Mouse (Mus musculus) stomach, embryonic 14.5 days (tissue): ENCODE data around the gene Cdk11b. TPM values are rescaled to one million over a fixed set of nuclear protein-coding genes. Genes with fewer than 3 reads are reported as not detected.
"Not testable (repeated sequence)": the region's sequence is repeated elsewhere in the genome, so short reads cannot be mapped to it uniquely, and the experiment has no call there.

ENCODE experiments used
- ATAC-seq: fragments of 200-750 bp; cut with Nextera tagmentation; 2 replicates; pipeline ENCODE4 v1.8.0; 2017; ENCODE audit warnings: low read depth, moderate TSS enrichment; ENCODE audit not compliant: insufficient number of reproducible peaks, insufficient read depth, low FRiP score
- H3K27ac ChIP-seq: fragments of 300-500 bp; sonication (generic); 2 replicates; pipeline ENCODE4 v1.5.1; 2014; ENCODE audit warnings: mild to moderate bottlenecking, low read length, moderate library complexity, mixed read lengths
- H3K27me3 ChIP-seq: fragments of 300-500 bp; sonication (generic); 2 replicates; pipeline ENCODE4 v1.6.1; 2014; ENCODE audit warnings: low read length, control low read depth, mixed read lengths; ENCODE audit not compliant: control insufficient read depth, insufficient read depth
- H3K36me3 ChIP-seq: fragments of 300-500 bp; sonication (generic); 2 replicates; pipeline ENCODE4 v1.6.1; 2014; ENCODE audit warnings: mild to moderate bottlenecking, control low read depth, low read length, moderate library complexity, mixed read lengths; ENCODE audit not compliant: control insufficient read depth, insufficient read depth
- H3K4me1 ChIP-seq: fragments of 300-500 bp; sonication (generic); 2 replicates; pipeline ENCODE4 v1.6.1; 2014; ENCODE audit warnings: low read length, control low read depth, mixed read lengths; ENCODE audit not compliant: control insufficient read depth, insufficient read depth
- H3K4me2 ChIP-seq: fragments of 300-500 bp; sonication (generic); replicated peaks from 2 replicates; pipeline ENCODE4 v1.6.1; 2014; ENCODE audit warnings: low read depth, low read length, control low read depth
- H3K4me3 ChIP-seq: fragments of 300-500 bp; sonication (generic); 2 replicates; pipeline ENCODE4 v1.5.1; 2014; ENCODE audit warnings: low read depth, low read length, control low read depth
- H3K9ac ChIP-seq: fragments of 300-500 bp; sonication (generic); replicated peaks from 2 replicates; pipeline ENCODE4 v1.6.1; 2014; ENCODE audit warnings: low read depth, mild to moderate bottlenecking, control low read depth, low read length, moderate library complexity, mixed read lengths
- H3K9me3 ChIP-seq: fragments of 300-500 bp; sonication (generic); 2 replicates; pipeline ENCODE4 v1.6.1; 2016; ENCODE audit warnings: low read depth, low read length, control low read depth; ENCODE audit not compliant: control insufficient read depth
- WGBS: fragments of 180-500 bp; shearing (Covaris S2); extraction: QIAGEN DNeasy Blood & Tissue Kit; methylation state at CpG from one replicate; pipeline ENCODE4 v1.1.7; 2014; 5-methylcytosine and 5-hydroxymethylcytosine counted together
- polyA plus RNA-seq: library from polyadenylated mRNA; unstranded; fragments of >200 nt; fragmentation: Nextera tagmentation; extraction: Ambion mirVana; gene quantifications from 2 replicates; pipeline ENCODE4 v1.2.1, GENCODE M21; 2014

Cdk11b gene
- polyA plus RNA-seq, 1 experiment from 2014 or later: 57.3 TPM

DNA sequence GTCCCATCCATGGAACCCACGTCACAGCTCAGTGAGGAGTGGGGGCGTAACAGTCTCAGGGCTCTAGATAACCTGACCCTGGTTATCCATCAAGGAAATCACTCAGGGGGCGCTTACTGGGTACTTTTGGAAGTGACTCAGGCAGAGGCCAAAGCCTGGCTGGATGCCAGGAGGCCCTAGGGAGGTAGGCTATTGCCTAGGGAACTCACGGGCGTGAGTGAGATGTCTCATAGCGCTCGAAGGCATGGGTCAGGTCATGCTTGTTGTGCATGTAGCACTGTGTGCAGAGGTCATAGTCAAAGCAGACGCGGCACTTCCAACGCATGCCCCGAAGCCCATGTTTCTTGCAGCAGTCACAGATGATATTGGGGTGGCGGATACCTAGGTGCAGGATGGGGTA lies 36.0 kb downstream of the Cdk11b start:
- no peaks in the 10 kb centered on the region for H3K9me3 ChIP-seq
- H3K27ac ChIP-seq: no peak overlapping the region
- H3K9ac ChIP-seq: no peak overlapping the region
- ATAC-seq: no peak
- WGBS: 80% methylated on average over 12 of the region's 12 CpGs
- H3K36me3 ChIP-seq: peaks cover 17% of the 10 kb centered on the region; the same call in 1 of the 2 replicates
- no peak overlapping the region for H3K4me2 ChIP-seq
- no peaks in the 10 kb centered on the region for H3K4me1 ChIP-seq
- no peak overlapping the region for H3K4me3 ChIP-seq
- H3K27me3 ChIP-seq: no peaks in the 10 kb centered on the region

DNA sequence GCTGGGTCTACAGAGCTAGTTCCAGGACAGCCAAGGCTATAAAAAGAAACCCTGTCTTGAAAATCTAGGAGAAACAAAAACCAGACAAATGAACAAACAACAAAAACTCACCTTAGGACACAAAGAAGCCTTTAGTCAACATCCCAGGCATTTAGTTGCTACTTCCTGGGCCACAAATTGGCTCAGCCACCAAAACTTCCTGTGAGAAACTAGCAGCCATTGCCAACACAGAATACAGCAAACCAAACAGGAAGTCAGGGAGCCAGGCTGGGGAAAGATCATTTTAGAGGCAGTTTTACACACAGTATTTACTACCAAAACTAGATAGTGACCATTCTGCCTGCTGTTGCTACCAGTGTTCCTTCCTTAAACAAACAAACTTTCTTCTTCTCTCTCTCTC lies 42.2 kb downstream of the Cdk11b start:
- Histone ChIP-seq H3K4me2 (no peak overlapping the region), H3K4me3 (no peak overlapping the region), H3K36me3 (no peaks in the 10 kb centered on the region), H3K27me3 (no peaks in the 10 kb centered on the region), H3K9ac (no peak overlapping the region), H3K9me3 (no peaks in the 10 kb centered on the region), H3K27ac (no peak overlapping the region), H3K4me1 (peaks cover 6% of the 10 kb centered on the region; the same call in 1 of the 2 replicates)
- no peak for ATAC-seq

DNA sequence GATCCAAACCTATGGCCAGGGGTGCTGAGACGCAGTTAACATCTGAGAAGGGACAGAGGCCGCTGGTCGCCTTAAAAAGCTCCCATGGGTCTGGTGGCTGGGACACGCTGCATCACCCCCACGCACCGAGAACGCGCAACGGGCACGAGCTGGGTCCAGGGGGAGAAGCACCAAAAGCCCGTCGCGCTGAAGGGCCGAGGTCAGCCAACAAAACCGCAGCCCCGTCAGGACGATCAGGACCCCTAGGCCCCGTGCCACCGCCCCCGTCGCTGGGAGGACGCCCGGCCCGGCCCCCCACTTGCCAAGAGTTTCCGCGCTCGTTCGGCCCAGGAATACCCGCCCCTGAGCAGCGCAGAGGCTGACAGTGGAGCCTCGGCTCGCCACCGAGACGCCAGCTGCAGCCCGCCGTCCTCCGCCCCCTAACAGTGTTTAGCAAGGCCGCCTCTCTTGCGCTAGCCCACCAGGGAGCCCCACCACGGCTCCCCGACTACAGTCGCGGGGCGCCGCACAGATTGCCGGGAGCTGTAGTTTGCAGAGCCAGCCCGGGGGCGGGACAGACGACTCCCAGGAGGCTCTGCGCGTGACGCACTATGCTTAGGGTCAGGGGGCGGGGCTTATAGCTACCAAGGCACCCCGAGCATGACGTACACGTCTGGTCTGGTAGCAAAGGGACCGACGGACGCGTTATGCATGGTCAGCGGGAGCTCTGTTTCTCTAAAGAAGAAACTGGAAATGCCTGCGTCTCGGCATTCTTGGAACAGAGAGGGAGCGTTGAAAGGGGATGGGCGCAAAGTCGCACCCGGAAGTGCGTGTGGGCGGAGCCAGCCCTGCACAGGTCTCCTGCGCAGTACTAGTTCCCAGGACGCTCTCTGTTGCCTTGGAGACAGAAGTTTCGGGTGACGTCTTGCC lies 44.3 kb downstream of the Cdk11b start, which contains the start of gene Mib2:
Mib2 (minus strand) TSS at position 510 of the 909 bp plus-strand sequence.
- Histone ChIP-seq H3K4me2 (peak within 1 kb of the TSS; percentile 92), H3K27ac (peak within 1 kb of the TSS; percentile 64; the same call in 1 of the 2 replicates), H3K9me3 (no peaks in the 10 kb centered on the region), H3K4me3 (peak within 1 kb of the TSS; percentile 82), H3K27me3 (no peaks in the 10 kb centered on the region), H3K36me3 (no peaks in the 10 kb centered on the region), H3K9ac (peak within 1 kb of the TSS; percentile 78), H3K4me1 (peaks cover 6% of the 10 kb centered on the region; the same call in 1 of the 2 replicates)
- peak; percentile 98 for ATAC-seq
- under 1% methylated on average over 73 of the region's 73 CpGs for WGBS

DNA sequence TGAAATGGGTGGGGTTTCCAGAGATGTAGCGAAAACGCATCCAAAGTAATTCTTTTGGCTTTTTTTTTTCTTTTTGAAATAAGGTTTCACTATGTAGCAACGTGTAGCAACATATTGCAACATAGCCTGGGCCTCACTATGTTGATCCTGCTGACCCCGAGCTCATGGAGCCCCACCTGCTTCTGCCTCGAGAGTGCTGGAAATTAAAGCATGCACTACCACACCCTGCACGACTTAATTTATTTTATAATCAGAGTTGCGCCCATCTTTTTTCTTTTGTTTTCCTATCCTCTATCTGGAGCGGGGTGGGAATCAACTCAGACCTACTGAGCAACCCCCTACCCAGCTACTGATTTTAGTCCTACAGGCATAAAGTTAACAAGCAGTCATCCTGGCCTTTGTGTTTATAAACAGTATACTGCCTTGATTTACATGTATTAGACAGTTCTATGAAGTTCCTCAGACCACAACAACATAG lies 45.0 kb downstream of the Cdk11b start:
- Histone ChIP-seq H3K4me2 (peak overlapping the region; percentile 46), H3K9ac (0 out of 2 replicates have a peak overlapping the region, but pooled peaks have one; percentile 78), H3K4me3 (peak overlapping the region; percentile 82), H3K27ac (no peak overlapping the region), H3K9me3 (no peaks in the 10 kb centered on the region), H3K4me1 (peaks cover 6% of the 10 kb centered on the region; the same call in 1 of the 2 replicates), H3K27me3 (no peaks in the 10 kb centered on the region), H3K36me3 (no peaks in the 10 kb centered on the region)
- ATAC-seq: no peak
- 2% methylated on average over 8 of the region's 8 CpGs for WGBS

DNA sequence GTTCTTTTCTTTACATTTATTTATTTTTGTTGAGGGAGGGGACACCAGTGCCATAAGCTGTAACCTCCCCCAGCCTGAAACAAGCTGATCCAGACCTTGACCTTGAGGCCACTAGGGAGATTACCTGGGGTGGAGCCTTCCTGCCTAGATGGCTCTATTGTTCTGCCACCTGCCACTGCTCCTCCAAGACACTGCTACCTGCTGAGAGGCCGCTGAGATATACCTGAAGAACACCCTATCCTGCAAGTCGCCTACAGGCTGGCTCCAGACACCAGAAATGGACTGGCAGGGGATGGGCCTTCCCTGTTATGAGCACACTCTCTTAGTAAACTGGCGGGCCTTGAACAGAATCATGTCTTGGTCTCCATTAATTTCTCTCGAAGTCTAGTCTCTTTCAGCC lies 45.6 kb downstream of the Cdk11b start:
- not testable (repeated sequence) for H3K36me3 ChIP-seq, ATAC-seq, H3K9me3 ChIP-seq, H3K27me3 ChIP-seq, H3K4me2 ChIP-seq, H3K4me3 ChIP-seq, H3K4me1 ChIP-seq, H3K9ac ChIP-seq, H3K27ac ChIP-seq
- WGBS: 55% methylated on average over 4 of the region's 4 CpGs

DNA sequence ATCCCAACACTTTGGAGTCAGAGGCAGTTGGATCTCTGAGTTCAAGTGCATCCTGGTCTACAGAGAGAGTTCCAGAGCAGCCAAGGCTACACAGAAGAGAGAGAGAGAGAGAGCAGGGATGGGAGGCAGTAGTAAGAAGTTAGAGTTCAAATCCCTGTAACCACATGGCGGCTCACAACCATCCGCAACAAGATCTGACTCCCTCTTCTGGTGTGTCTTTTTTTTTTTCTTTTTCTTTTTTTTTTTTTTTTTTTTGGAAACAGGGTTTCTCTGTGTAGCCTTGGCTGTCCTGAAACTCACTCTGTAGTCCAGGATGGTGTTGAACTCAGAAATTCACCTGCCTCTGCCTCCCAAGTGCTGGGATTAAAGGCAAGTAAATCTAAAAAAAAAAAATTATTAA lies 47.4 kb downstream of the Cdk11b start:
- 50% methylated on average over 2 of the region's 2 CpGs for WGBS
- H3K36me3 ChIP-seq: no peaks in the 10 kb centered on the region
- H3K27ac ChIP-seq: no peak overlapping the region
- no peak for ATAC-seq
- no peaks in the 10 kb centered on the region for H3K9me3 ChIP-seq
- peaks cover 6% of the 10 kb centered on the region; the same call in 1 of the 2 replicates for H3K4me1 ChIP-seq
- H3K27me3 ChIP-seq: no peaks in the 10 kb centered on the region
- H3K9ac ChIP-seq: no peak overlapping the region; the same call in 1 of the 2 replicates
- no peak overlapping the region for H3K4me3 ChIP-seq
- no peak overlapping the region for H3K4me2 ChIP-seq

DNA sequence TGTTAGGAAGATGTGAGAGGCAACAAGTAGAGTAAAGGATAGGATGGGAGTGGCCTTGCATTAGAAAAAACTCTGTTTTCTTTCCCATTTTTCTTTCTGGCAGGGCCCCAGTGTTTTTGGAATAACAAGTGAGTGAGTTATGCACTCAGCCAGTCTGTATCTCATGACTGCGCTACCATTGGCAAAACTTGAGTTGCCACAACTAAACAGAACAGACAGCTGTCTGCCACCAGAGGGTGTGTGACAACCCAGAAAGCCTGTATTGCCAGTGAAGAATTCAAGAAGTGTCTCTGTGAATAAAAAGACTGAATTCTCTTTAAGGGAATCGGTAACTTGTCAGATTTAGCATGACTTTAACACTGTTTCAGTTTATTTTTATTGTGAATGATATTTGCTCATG lies 51.3 kb downstream of the Cdk11b start:
- no peak for ATAC-seq
- 85% methylated on average over 2 of the region's 2 CpGs for WGBS

DNA sequence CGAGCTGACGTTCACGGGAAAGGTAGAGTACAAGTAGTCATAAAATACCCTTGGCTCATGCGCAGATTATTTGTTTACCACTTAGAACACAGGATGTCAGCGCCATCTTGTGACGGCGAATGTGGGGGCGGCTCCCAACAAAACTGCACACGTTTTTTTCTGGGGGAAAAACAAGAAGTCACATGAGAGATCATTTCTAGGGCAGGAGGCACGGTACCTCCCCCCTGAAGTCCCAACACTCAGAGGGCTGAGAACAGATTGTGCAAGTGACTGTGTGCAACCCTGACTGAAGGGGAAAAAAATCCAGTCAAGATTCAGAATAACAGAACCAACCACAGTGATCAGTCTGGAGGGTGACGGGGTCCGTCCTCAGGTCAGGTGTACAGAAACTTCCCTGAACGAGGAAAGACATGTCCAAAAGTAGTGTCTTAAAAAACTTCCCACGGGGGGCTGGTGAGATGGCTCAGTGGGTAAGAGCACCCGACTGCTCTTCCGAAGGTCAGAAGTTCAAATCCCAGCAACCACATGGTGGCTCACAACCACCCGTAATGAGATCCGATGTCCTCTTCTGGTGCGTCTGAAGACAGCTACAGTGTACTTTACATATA lies 59.1 kb downstream of the Cdk11b start:
- not testable (repeated sequence) for H3K27ac ChIP-seq, H3K27me3 ChIP-seq, H3K4me3 ChIP-seq, ATAC-seq, H3K36me3 ChIP-seq, H3K9me3 ChIP-seq, H3K4me1 ChIP-seq, H3K4me2 ChIP-seq, H3K9ac ChIP-seq
- 91% methylated on average over 16 of the region's 19 CpGs for WGBS

More for the DNA sequence above, 51.3 kb downstream of the Cdk11b start:
- no peak overlapping the region for H3K4me3 ChIP-seq
- no peaks in the 10 kb centered on the region for H3K27me3 ChIP-seq
- H3K27ac ChIP-seq: no peak overlapping the region
- H3K36me3 ChIP-seq: no peaks in the 10 kb centered on the region
- no peak overlapping the region for H3K4me2 ChIP-seq
- H3K4me1 ChIP-seq: no peaks in the 10 kb centered on the region
- no peaks in the 10 kb centered on the region for H3K9me3 ChIP-seq
- H3K9ac ChIP-seq: no peak overlapping the region
